Mouse (Mus musculus) forebrain, embryonic 11.5 days (tissue): Measurements from ENCODE around the gene Blm. TPM values are rescaled to one million over a fixed set of nuclear protein-coding genes. Genes with fewer than 3 reads are reported as not detected.

Source experiments
- ATAC-seq: fragments of 200-750 bp; cut with Nextera tagmentation; replicated peaks from 2 replicates; pipeline ENCODE4 v1.8.0; 2017; ENCODE audit warnings: moderate TSS enrichment; ENCODE audit not compliant: low FRiP score
- DNase-seq: peaks from one replicate; pipeline ENCODE4 v3.0.0-alpha.2; 2017; ENCODE audit warnings: low spot score
- H3K27ac ChIP-seq: fragments of 300-500 bp; sonication (generic); 2 replicates; pipeline ENCODE4 v1.5.1; 2014; ENCODE audit warnings: low read depth, low read length
- H3K27me3 ChIP-seq: fragments of 300-500 bp; sonication (generic); 2 replicates; pipeline ENCODE4 v1.6.1; 2014; ENCODE audit warnings: mild to moderate bottlenecking, low read length, mixed read lengths; ENCODE audit not compliant: control insufficient read depth, insufficient read depth
- H3K36me3 ChIP-seq: fragments of 300-500 bp; sonication (generic); 2 replicates; pipeline ENCODE4 v1.6.1; 2014; ENCODE audit warnings: mild to moderate bottlenecking, low read length, moderate library complexity, mixed read lengths; ENCODE audit not compliant: control insufficient read depth, insufficient read depth
- H3K4me1 ChIP-seq: fragments of 300-500 bp; sonication (generic); replicated peaks from 2 replicates; pipeline ENCODE4 v1.6.1; 2014; ENCODE audit warnings: low read length, mixed read lengths; ENCODE audit not compliant: control insufficient read depth, insufficient read depth
- H3K4me2 ChIP-seq: fragments of 300-500 bp; sonication (generic); 2 replicates; pipeline ENCODE4 v1.6.1; 2014; ENCODE audit warnings: low read depth, mild to moderate bottlenecking, low read length, moderate library complexity, mixed read lengths; ENCODE audit not compliant: severe bottlenecking
- H3K4me3 ChIP-seq: fragments of 300-500 bp; sonication (generic); 2 replicates; pipeline ENCODE4 v1.5.1; 2014; ENCODE audit warnings: low read depth, low read length
- H3K9ac ChIP-seq: fragments of 300-500 bp; sonication (generic); 2 replicates; pipeline ENCODE4 v1.6.1; 2014; ENCODE audit warnings: low read length
- H3K9me3 ChIP-seq: fragments of 300-500 bp; sonication (generic); 2 replicates; pipeline ENCODE4 v1.6.1; 2016; ENCODE audit warnings: low read length, mixed read lengths; ENCODE audit not compliant: control insufficient read depth
- WGBS: fragments of 180-500 bp; shearing (Covaris S2); extraction: QIAGEN DNeasy Blood & Tissue Kit; methylation state at CpG from one replicate; pipeline ENCODE4 v1.1.7; 2014; 5-methylcytosine and 5-hydroxymethylcytosine counted together
- polyA plus RNA-seq: library from polyadenylated mRNA; unstranded; fragments of >200 nt; fragmentation: Nextera tagmentation; extraction: Ambion mirVana; gene quantifications from 2 replicates; pipeline ENCODE4 v1.2.1, GENCODE M21; 2014

Blm gene
- polyA plus RNA-seq, 1 experiment from 2014 or later = 53.0 TPM

- Histone ChIP-seq H3K9ac (no peak overlapping the region), H3K27ac (no peak overlapping the region), H3K36me3 (peaks cover 2% of the 10 kb centered on the region; the same call in 1 of the 2 replicates), H3K4me2 (no peak overlapping the region), H3K9me3 (no peaks in the 10 kb centered on the region), H3K27me3 (no peaks in the 10 kb centered on the region), H3K4me1 (no peaks in the 10 kb centered on the region), H3K4me3 (no peak overlapping the region)
- no peak for DNase-seq
- 88% methylated on average over 3 of the region's 3 CpGs for WGBS
- ATAC-seq = no peak
These were observed 43.8 kb downstream of the Blm start for GRCm38 (mm10) chr7:80491086-80491485.

DNA sequence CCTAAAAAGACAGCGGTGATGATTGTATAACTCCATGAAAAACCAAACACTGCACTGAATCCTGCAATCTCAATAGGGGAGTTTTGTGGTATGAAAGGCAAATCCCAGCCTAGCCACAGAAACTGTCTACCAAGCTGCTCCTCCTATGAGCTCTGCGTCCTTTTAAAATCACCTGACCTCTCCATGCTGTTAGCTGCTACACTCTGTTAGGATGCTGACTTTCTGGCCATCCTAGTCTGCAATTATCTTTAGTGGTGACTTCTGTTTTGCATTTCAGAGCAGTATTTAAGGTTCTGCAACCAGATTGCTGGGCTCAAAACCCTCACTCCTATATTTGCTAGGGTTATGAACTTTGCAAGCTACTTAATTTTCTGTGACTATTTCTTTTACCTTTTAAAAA, 44.6 kb downstream of the Blm start:
- H3K9me3 ChIP-seq = no peaks in the 10 kb centered on the region
- H3K4me2 ChIP-seq = no peak overlapping the region
- no peak overlapping the region for H3K9ac ChIP-seq
- no peaks in the 10 kb centered on the region for H3K27me3 ChIP-seq
- DNase-seq = no peak
- WGBS = 100% methylated on average over 2 of the region's 2 CpGs
- ATAC-seq = no peak
- peaks cover 2% of the 10 kb centered on the region; the same call in 1 of the 2 replicates for H3K36me3 ChIP-seq
- no peak overlapping the region for H3K27ac ChIP-seq
- H3K4me1 ChIP-seq = no peaks in the 10 kb centered on the region
- no peak overlapping the region for H3K4me3 ChIP-seq

- no peaks in the 10 kb centered on the region for H3K27me3 ChIP-seq
- no peak for ATAC-seq
- 70% methylated on average over 1 of the region's 1 CpGs for WGBS
- H3K36me3 ChIP-seq = peaks cover 2% of the 10 kb centered on the region; the same call in 1 of the 2 replicates
- no peaks in the 10 kb centered on the region for H3K9me3 ChIP-seq
- H3K9ac ChIP-seq = no peak overlapping the region
- DNase-seq = no peak
- no peak overlapping the region for H3K4me3 ChIP-seq
- no peak overlapping the region for H3K4me2 ChIP-seq
- H3K4me1 ChIP-seq = no peaks in the 10 kb centered on the region
- no peak overlapping the region for H3K27ac ChIP-seq
These were observed 45.5 kb downstream of the Blm start for GRCm38 (mm10) chr7:80489445-80489844.

- H3K4me3 ChIP-seq = no peak overlapping the region
- ATAC-seq (no peak), DNase-seq (no peak)
- no peak overlapping the region for H3K9ac ChIP-seq
- no peak overlapping the region for H3K27ac ChIP-seq
- H3K4me1 ChIP-seq = no peaks in the 10 kb centered on the region
- no peaks in the 10 kb centered on the region for H3K27me3 ChIP-seq
- no peaks in the 10 kb centered on the region for H3K9me3 ChIP-seq
- H3K36me3 ChIP-seq = no peaks in the 10 kb centered on the region; the same call in 1 of the 2 replicates
- 88% methylated on average over 4 of the region's 4 CpGs for WGBS
- H3K4me2 ChIP-seq = no peak overlapping the region
These were observed 47.7 kb downstream of the Blm start for GRCm38 (mm10) chr7:80487239-80487638.

- H3K9ac ChIP-seq = no peak overlapping the region
- H3K9me3 ChIP-seq = no peaks in the 10 kb centered on the region
- DNase-seq (no peak), ATAC-seq (no peak)
- no peaks in the 10 kb centered on the region; the same call in 1 of the 2 replicates for H3K36me3 ChIP-seq
- H3K27ac ChIP-seq = no peak overlapping the region
- H3K4me1 ChIP-seq = no peaks in the 10 kb centered on the region
- no peaks in the 10 kb centered on the region for H3K27me3 ChIP-seq
- no peak overlapping the region for H3K4me2 ChIP-seq
- 70% methylated on average over 7 of the region's 7 CpGs for WGBS
- no peak overlapping the region for H3K4me3 ChIP-seq
These were observed 54.8 kb downstream of the Blm start for GRCm38 (mm10) chr7:80480097-80480496.

GRCm38 (mm10) chr7:80473837-80474236, 61.1 kb downstream of the Blm start:
- H3K27ac ChIP-seq = no peak overlapping the region
- DNase-seq (no peak), ATAC-seq (no peak)
- no peaks in the 10 kb centered on the region for H3K27me3 ChIP-seq
- 97% methylated on average over 7 of the region's 7 CpGs for WGBS
- H3K4me1 ChIP-seq = no peaks in the 10 kb centered on the region
- H3K9ac ChIP-seq = no peak overlapping the region
- H3K36me3 ChIP-seq = peaks cover 2% of the 10 kb centered on the region; the same call in 1 of the 2 replicates
- no peaks in the 10 kb centered on the region for H3K9me3 ChIP-seq
- no peak overlapping the region for H3K4me2 ChIP-seq
- no peak overlapping the region for H3K4me3 ChIP-seq

- no peak overlapping the region for H3K9ac ChIP-seq
- 92% methylated on average over 2 of the region's 2 CpGs for WGBS
- H3K36me3 ChIP-seq = peaks cover 2% of the 10 kb centered on the region; the same call in 1 of the 2 replicates
- H3K4me3 ChIP-seq = no peak overlapping the region
- H3K9me3 ChIP-seq = no peaks in the 10 kb centered on the region
- ATAC-seq (no peak), DNase-seq (no peak)
- no peaks in the 10 kb centered on the region for H3K27me3 ChIP-seq
- H3K27ac ChIP-seq = no peak overlapping the region
- H3K4me1 ChIP-seq = no peaks in the 10 kb centered on the region
- no peak overlapping the region for H3K4me2 ChIP-seq
These were observed 66.1 kb downstream of the Blm start for GRCm38 (mm10) chr7:80468851-80469250.

- H3K4me2 ChIP-seq = no peak overlapping the region
- no peaks in the 10 kb centered on the region for H3K9me3 ChIP-seq
- no peak for DNase-seq
- no peak overlapping the region for H3K9ac ChIP-seq
- 97% methylated on average over 2 of the region's 2 CpGs for WGBS
- no peaks in the 10 kb centered on the region for H3K4me1 ChIP-seq
- H3K27ac ChIP-seq = no peak overlapping the region
- no peak overlapping the region for H3K4me3 ChIP-seq
- H3K36me3 ChIP-seq = peaks cover 2% of the 10 kb centered on the region; the same call in 1 of the 2 replicates
- no peaks in the 10 kb centered on the region for H3K27me3 ChIP-seq
- no peak for ATAC-seq
These were observed 67.6 kb downstream of the Blm start for GRCm38 (mm10) chr7:80467334-80467733.

GRCm38 (mm10) chr7:80464831-80465230, 70.1 kb downstream of the Blm start:
- no peak for DNase-seq
- no peak for ATAC-seq
- H3K9me3 ChIP-seq = no peaks in the 10 kb centered on the region
- H3K9ac ChIP-seq = no peak overlapping the region
- H3K36me3 ChIP-seq = no peaks in the 10 kb centered on the region; the same call in 1 of the 2 replicates
- no peak overlapping the region for H3K4me2 ChIP-seq
- H3K4me3 ChIP-seq = no peak overlapping the region
- WGBS = 89% methylated on average over 5 of the region's 5 CpGs
- no peaks in the 10 kb centered on the region for H3K4me1 ChIP-seq
- no peak overlapping the region for H3K27ac ChIP-seq
- H3K27me3 ChIP-seq = no peaks in the 10 kb centered on the region
